Mouse (Mus musculus) neutrophil, adult 5-6 weeks (primary cell): ENCODE results near the gene Fam129a. TPM values are rescaled to one million over a fixed set of nuclear protein-coding genes. Genes with fewer than 3 reads are reported as not detected.
"Not testable (repeated sequence)": the region's sequence is repeated elsewhere in the genome, so short reads cannot be mapped to it uniquely, and the experiment has no call there.

Experiments
- ATAC-seq: fragments of 151-379, 151-347 bp; 2 replicates; pipeline ENCODE4 v1.8.0; 2017; ENCODE audit warnings: mild to moderate bottlenecking, moderate TSS enrichment; ENCODE audit not compliant: insufficient number of reproducible peaks, poor library complexity, low FRiP score, severe bottlenecking; ENCODE audit errors: extremely low read depth
- total RNA-seq: library from RNA; stranded (forward); fragments of 200-1000 nt; gene quantifications from 2 replicates; pipeline ENCODE4 v1.2.3, GENCODE M21; 2017

Gene Fam129a
- total RNA-seq, 1 experiment from 2014 or later, result 130 TPM

DNA sequence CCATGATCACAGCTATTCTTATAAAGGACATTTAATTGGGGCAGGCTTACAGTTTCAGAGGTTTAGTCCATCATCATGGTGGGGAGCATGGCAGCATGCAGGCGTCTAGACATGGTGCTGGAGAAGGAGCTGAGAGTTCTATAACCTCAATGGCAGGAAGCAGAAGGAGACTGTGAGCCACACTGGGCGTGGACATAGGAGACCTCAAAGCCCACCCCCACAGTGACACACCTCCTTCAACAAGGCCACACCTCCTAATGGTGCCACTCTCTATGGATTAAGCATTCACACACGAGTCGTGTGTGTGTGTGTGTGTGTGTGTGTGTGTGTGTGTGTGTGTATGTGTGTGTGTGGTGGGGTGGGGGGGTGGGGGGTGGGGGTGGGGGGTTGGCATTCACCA is 11.0 kb downstream of the Fam129a start:
- ATAC-seq, result no peak

- no peak for ATAC-seq
Measured at GRCm38 (mm10) chr1:151583457-151584181, 12.6 kb downstream of the Fam129a start.

DNA sequence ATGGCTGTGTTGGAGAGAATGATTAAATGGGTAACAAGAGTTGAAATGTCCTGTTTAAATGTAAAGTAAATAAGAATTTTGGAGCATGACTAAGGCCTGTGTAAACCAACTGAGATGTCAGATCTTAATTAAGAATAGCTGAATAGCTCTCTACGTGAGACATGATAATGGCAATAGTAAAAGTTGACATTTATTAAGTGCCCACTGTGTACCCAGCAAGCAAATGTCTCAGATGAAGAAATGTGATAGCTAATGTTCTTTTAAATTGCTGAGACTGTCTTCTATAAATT is 13.1 kb downstream of the Fam129a start:
- no peak for ATAC-seq

- no peak for ATAC-seq
Measured at GRCm38 (mm10) chr1:151584565-151585216, 13.7 kb downstream of the Fam129a start.

GRCm38 (mm10) chr1:151585647-151586046 is 14.7 kb downstream of the Fam129a start:
- ATAC-seq, result no peak

- ATAC-seq, result no peak
Measured at GRCm38 (mm10) chr1:151592085-151593017, 21.4 kb downstream of the Fam129a start.

GRCm38 (mm10) chr1:151594906-151595305 is 23.9 kb downstream of the Fam129a start:
- no peak for ATAC-seq

DNA sequence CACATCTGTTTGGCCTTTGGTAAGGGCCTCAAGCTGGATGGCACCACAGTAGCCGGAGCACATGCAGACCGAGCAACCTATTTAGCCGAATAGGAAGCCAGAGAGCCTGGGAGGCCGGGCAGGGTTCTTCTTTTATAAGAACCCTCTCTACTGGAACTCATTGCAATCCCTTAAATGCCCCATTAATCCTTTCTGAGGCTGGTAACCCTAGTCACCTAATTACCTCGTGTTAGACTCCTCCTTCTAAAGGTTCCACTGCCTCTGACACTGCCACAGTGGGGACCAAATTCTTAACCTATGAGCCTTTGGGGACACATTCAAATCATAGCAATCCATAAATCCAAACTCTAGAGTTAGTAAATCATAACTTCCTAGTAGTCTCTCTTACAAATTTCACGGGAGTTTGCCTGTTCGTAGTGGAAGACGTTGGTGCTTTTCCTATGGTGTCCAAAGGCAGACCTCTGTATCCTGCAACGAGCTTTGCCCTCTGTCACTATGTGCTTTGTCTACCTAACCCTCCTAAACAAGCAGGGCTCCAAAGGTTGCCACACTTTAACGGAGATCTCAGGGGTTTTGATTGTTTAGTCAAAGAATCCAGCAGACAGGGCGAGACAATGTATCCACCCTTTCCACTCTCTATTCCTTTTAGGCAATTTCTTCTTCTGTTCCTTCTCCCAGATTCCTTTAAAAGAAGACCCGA is 24.8 kb downstream of the Fam129a start:
- no peak for ATAC-seq

DNA sequence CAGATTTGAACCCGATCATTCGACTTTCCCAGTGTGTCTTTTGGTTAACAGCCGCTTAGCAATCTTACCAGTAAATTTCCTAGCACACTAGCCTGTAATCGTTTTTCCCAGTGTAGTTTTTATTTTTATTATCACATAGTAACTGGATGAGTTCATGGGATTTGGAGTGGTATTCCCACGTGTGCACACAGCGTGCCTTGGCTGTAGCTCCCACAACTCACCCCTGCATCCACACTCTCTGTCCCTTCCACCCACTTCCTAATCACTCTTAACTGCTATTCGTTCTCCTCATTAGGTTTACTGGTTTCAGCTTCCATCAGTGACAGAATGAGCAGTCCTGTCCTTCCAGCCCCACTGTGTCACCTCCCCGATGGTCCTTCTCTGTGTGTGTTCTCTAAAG is 25.6 kb downstream of the Fam129a start:
- no peak for ATAC-seq

- no peak for ATAC-seq
Measured at GRCm38 (mm10) chr1:151597677-151598297, 26.8 kb downstream of the Fam129a start.

DNA sequence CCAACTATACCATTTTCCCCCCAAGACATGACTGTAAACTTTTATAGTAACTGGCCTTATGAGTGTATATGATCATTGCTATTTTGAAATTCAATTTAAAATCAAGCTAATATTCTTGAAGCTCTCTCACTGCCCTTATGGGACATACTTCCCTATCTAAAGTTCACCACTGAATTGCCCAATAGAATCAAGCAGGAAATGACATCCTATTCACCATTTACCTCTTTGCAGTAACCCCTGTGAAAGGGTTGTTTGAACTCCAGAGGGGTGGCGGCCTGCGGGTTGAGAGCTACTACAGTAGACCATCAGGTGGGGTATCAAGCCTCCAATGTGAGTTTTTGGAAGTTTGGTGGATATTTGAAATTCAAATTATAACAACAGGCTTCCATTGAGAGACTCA is 27.9 kb downstream of the Fam129a start:
- ATAC-seq, result 0 out of 2 replicates have a peak, but pooled peaks have one; percentile 46

GRCm38 (mm10) chr1:151604328-151604727 is 33.3 kb downstream of the Fam129a start:
- no peak for ATAC-seq

- ATAC-seq, result not testable (repeated sequence)
Measured at GRCm38 (mm10) chr1:151607957-151608356, 37.0 kb downstream of the Fam129a start.

DNA sequence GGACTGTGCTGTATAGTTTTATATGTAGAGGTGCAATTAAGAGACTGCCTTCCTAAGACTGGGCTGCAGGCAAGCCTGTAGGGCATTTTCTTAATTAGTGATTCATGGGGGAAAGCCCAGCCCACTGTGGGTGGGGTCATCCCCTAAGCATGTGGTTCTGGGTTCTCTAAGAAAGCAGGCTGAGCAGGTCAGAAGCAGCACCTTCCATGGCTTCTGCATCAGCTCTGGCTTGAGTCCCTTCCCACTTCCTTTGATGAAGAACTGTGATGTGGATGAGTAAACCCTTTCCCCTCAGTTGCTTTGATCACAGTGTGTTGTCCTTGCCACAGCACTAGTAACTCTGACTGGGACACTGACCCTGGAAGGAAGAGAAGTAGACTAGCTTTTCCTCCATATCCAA is 39.6 kb downstream of the Fam129a start:
- no peak for ATAC-seq

- ATAC-seq, result no peak
Measured at GRCm38 (mm10) chr1:151614320-151614935, 43.4 kb downstream of the Fam129a start.

- no peak for ATAC-seq
Measured at GRCm38 (mm10) chr1:151615625-151616024, 44.6 kb downstream of the Fam129a start.

DNA sequence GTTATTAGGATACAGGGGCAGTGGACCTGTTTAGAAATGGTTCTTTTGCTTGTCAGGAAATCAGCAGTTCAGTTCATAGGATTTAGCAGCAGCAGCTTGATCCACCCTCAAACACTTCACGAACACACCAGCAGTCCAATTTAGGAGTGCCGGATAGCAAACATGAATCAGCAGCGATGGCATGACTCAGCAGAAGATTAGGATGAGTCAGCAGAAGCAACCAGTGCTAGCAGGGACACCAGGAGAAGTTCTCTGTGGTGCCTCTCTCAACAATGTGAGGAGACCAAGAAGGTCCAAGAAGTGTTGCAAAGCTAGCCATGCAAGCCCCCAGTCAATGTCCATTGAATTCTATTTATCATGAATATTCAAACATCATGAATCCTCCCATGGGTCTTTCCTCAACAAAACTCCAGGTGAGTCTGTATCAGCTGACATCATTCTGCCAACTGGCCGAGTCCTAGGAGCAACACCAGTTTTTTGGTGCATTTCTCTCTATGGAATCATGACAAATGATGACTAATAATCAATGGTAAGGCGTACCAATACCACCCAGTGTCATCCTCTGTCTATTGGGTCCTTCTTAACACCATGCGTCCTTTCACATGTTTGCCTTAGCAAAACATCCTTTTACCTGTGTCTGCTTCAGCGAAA is 45.7 kb downstream of the Fam129a start:
- ATAC-seq, result no peak

GRCm38 (mm10) chr1:151618251-151618650 is 47.3 kb downstream of the Fam129a start:
- ATAC-seq, result no peak
